Mouse (Mus musculus) midbrain, embryonic 13.5 days (tissue): ENCODE measurements around the gene Izumo4. TPM values are rescaled to one million over a fixed set of nuclear protein-coding genes. Genes with fewer than 3 reads are reported as not detected.

ENCODE experiments used
- ATAC-seq: fragments of 200-750 bp; cut with Nextera tagmentation; 2 replicates; pipeline ENCODE4 v1.8.0; 2017; ENCODE audit warnings: mild to moderate bottlenecking, moderate TSS enrichment, moderate library complexity
- H3K27ac ChIP-seq: fragments of 300-500 bp; sonication (generic); 2 replicates; pipeline ENCODE4 v1.5.1; 2015; ENCODE audit warnings: inconsistent platforms, mild to moderate bottlenecking, moderate library complexity
- H3K27me3 ChIP-seq: fragments of 300-500 bp; sonication (generic); 2 replicates; pipeline ENCODE4 v1.6.1; 2015; ENCODE audit warnings: mild to moderate bottlenecking, inconsistent platforms
- H3K36me3 ChIP-seq: fragments of 300-500 bp; sonication (generic); 2 replicates; pipeline ENCODE4 v1.6.1; 2015; ENCODE audit warnings: mild to moderate bottlenecking, inconsistent platforms
- H3K4me1 ChIP-seq: fragments of 300-500 bp; sonication (generic); replicated peaks from 2 replicates; pipeline ENCODE4 v1.6.1; 2015; ENCODE audit warnings: inconsistent platforms
- H3K4me2 ChIP-seq: fragments of 300-500 bp; sonication (generic); replicated peaks from 2 replicates; pipeline ENCODE4 v1.6.1; 2015; ENCODE audit warnings: moderate library complexity, mild to moderate bottlenecking, inconsistent platforms
- H3K4me3 ChIP-seq: fragments of 300-500 bp; sonication (generic); replicated peaks from 2 replicates; pipeline ENCODE4 v1.5.1; 2015; ENCODE audit warnings: mild to moderate bottlenecking, inconsistent platforms
- H3K9ac ChIP-seq: fragments of 300-500 bp; sonication (generic); replicated peaks from 2 replicates; pipeline ENCODE4 v1.6.1; 2015; ENCODE audit warnings: mild to moderate bottlenecking, inconsistent platforms
- H3K9me3 ChIP-seq: fragments of 300-500 bp; sonication (generic); 2 replicates; pipeline ENCODE4 v1.6.1; 2016; ENCODE audit warnings: mild to moderate bottlenecking, inconsistent platforms
- WGBS: fragments of 180-500 bp; shearing (Covaris S2); methylation state at CpG from one replicate; pipeline ENCODE4 v1.1.7; 2015; 5-methylcytosine and 5-hydroxymethylcytosine counted together
- polyA plus RNA-seq: library from polyadenylated mRNA; unstranded; fragments of >200 nt; fragmentation: Nextera tagmentation; extraction: Ambion mirVana; gene quantifications from 2 replicates; pipeline ENCODE4 v1.2.1, GENCODE M21; 2015

Izumo4 gene
- polyA plus RNA-seq, 1 experiment from 2014 or later, result 39.2 TPM

DNA sequence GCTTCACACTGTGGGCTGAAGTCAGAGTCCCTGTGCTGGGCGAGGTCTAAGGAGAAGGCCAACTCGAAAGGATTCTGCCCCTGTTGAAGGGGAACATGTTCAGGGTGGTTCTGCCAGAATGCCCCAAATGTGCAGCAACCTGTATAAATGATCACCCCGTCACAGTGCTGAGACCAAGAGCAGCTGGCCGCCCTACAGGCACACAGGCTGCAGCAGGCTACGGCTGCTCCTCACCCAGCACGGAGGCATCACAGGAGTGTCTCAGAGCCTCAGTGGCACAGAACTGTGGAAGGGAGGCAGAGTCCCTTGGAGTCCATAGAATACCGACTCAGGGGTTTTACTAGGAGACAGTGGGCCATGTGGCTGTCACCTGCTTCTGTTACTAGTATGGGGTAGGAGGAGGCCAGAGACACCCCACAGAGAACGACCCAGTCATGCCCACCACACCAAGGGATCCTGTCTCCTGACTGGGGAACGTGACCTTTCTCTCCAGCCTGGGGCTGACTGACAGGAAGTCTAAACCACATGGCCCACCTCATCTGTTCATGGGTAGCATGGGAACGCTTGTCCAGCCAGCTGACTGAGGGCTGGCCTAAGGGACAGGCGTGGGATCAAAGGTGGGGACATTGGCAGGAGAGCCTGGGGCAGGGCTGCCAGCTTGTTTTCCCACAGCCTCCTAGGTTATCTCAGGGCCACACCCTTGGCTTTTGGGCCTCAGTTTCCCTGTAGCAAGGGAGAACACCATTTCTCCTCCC, 29.9 kb upstream of the Izumo4 start:
- no peak overlapping the region for H3K4me3 ChIP-seq
- H3K27me3 ChIP-seq, result no peaks in the 10 kb centered on the region
- ATAC-seq, result no peak
- H3K27ac ChIP-seq, result no peak overlapping the region
- H3K36me3 ChIP-seq, result peaks cover 57% of the 10 kb centered on the region
- no peaks in the 10 kb centered on the region for H3K9me3 ChIP-seq
- peak overlapping the region; percentile 44; the same call in 1 of the 2 replicates for H3K9ac ChIP-seq
- H3K4me1 ChIP-seq, result peaks cover 43% of the 10 kb centered on the region
- 83% methylated on average over 11 of the region's 11 CpGs for WGBS
- H3K4me2 ChIP-seq, result no peak overlapping the region

DNA sequence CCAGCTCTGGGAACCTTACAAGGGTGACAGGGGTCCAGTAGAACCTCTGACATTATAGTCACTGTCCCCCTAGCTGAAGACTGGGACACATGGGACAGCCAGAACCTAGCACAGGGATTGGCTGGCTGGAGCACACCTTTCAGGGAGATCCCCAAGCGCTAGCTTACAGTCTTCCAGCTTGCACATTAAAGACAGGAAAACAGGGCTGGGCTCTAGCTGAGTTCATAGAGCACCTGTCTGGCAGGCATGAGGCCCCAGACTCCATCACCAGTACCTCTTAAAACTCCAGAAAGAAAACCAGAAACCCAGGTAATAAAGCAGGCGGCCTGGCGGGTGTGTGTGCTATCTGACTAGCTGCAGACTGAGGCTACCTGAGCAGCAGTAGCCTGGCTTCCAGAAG, 28.3 kb upstream of the Izumo4 start:
- Histone ChIP-seq H3K4me2 (peak overlapping the region; percentile 84), H3K27me3 (no peaks in the 10 kb centered on the region), H3K27ac (no peak overlapping the region), H3K9ac (peak overlapping the region; percentile 99), H3K36me3 (peaks cover 41% of the 10 kb centered on the region), H3K4me1 (peaks cover 59% of the 10 kb centered on the region), H3K9me3 (no peaks in the 10 kb centered on the region), H3K4me3 (peak overlapping the region; percentile 99)
- WGBS, result 93% methylated on average over 3 of the region's 3 CpGs
- no peak for ATAC-seq

DNA sequence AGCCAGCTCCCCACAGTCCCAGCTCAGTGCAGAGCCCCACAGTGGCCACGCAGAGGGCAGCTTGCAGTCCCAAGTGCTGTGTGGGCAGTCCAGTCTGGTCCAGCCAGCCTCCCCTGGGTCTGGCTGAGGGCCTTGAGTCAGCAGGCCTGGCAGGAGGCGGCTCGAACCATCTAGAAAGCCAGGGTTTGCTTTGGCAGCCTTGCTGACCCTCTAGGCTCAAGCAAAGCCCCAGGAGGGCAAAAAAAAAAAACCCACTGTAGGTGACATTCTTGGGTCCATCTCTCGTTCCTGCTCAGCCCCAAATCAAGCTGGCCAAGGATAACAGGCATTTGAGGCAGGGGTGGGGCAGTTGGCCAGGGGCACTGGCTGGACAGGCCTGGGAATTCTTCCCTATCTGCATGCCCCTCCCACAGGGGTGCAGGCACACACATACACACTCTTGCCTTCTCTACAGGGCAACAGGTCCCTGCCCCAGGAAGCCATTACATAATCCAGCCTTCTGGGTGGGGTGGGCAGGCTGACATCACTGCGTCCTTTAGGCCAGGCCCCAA, 27.7 kb upstream of the Izumo4 start:
- no peak for ATAC-seq
- 69% methylated on average over 5 of the region's 5 CpGs for WGBS
- no peak overlapping the region for H3K27ac ChIP-seq

DNA sequence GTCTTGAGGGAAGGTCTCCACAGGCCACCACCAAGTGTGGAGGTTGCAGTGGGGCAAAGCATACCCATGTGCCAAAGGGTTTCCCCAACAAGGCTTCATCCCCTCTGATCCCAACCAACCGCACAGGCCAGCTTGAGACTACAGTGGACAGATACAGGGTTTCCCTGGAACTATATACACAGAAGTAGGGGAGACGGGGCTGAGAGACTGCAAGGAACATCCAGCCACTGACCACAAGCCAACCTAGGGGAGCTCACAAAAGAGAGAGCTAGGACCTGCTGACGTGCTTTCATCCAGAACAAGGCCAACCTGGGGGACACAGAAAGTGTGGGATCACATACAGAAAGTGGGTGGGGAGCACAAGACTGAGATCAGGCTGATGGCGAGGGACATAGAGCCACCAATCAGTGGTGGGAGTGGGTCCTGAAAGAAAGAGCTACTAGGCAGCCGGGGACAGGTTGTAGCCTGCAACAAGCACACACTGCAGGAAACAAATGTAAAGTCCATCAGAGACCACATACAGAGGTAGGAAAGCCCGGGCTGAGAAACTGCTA, 27.1 kb upstream of the Izumo4 start:
- Histone ChIP-seq H3K27ac (peak overlapping the region; percentile 98), H3K9ac (peak overlapping the region; percentile 99), H3K4me1 (peaks cover 71% of the 10 kb centered on the region), H3K9me3 (no peaks in the 10 kb centered on the region), H3K36me3 (peaks cover 29% of the 10 kb centered on the region), H3K4me3 (peak overlapping the region; percentile 99), H3K27me3 (no peaks in the 10 kb centered on the region), H3K4me2 (peak overlapping the region; percentile 84)
- WGBS, result 17% methylated on average over 6 of the region's 6 CpGs
- no peak for ATAC-seq

More for the DNA sequence above, 27.7 kb upstream of the Izumo4 start:
- Histone ChIP-seq H3K9ac (peak overlapping the region; percentile 99), H3K4me1 (peaks cover 64% of the 10 kb centered on the region), H3K27me3 (no peaks in the 10 kb centered on the region), H3K36me3 (peaks cover 35% of the 10 kb centered on the region), H3K4me3 (peak overlapping the region; percentile 99), H3K4me2 (peak overlapping the region; percentile 84), H3K9me3 (no peaks in the 10 kb centered on the region)

DNA sequence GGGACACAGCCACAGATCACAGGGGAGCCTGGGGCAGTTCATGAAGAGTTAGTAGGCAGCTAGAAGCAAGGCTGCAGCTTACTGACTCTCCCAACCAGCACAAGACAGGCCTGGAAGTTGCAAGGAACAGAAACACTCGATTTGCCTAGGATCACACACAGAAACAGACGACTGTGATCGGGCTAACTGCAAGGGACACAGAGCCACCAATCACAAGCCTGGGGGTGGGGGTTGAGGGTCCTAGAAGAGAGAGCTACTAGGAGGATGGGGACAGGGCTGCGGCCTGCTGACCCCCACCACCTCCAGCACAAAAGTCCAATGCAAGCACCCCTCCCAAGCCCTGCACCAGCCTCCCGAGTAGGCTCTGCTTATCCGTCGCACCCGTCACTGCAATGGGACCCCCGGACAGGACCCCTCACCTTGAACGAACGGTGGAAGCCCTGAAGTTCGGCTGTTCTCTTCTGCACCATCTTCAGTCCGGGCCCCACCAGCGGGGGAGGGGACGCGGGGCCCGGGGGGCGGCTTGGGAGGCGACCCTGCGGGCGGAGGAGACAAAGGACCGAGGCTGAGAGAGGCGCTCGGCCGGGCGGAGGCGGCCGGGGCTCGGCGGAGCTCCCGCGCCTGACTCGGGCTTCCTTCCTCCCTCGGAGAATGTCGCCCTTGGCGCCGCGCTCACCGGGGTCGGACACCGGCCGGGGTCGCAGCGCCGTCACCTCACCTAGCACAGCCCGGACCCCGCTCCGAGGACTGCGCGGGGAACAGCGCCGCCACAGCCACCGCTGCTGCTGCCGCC, 26.4 kb upstream of the Izumo4 start:
- Histone ChIP-seq H3K27ac (peak overlapping the region; percentile 98), H3K4me2 (peak overlapping the region; percentile 84), H3K27me3 (no peaks in the 10 kb centered on the region), H3K36me3 (peaks cover 22% of the 10 kb centered on the region), H3K9me3 (no peaks in the 10 kb centered on the region), H3K9ac (peak overlapping the region; percentile 99), H3K4me3 (peak overlapping the region; percentile 99), H3K4me1 (peaks cover 71% of the 10 kb centered on the region)
- ATAC-seq, result peak; percentile 12
- WGBS, result 0% methylated on average over 54 of the region's 54 CpGs

DNA sequence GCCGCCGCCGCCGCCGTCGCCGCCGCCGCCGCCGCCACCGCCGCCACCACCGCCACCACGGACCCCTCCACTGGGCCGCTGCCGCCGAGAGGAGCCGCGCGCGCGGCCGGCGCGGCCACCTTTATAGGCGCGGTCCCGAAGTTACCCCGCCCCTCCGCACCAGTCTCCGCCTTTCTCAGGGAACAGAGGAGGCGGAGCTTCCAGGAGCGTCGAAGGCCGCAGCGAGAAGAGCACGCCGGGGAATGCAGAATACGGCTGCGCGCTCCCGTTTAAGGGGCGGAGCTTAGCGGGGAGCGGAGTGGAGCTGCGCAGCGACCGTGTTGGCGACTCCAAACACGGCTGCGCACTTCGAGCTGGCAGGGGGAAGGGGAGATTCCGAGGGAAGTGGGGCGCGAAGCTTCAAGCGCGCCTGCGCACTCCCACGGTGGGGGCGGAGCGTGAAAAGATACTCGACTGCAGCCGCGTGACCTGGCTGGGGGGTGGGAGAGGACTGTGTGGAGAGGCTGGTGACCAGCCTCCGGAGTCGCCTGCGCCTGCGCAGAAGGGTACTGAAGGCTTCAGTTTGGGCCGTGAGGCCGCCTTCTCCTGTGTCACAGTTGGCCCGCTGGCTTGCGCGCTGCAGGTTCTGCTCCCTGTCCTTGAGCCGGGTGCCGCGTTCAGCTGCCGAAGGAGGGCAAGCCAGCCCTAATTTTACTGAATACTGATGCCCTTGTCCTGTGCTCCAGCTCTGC, 25.6 kb upstream of the Izumo4 start:
- no peaks in the 10 kb centered on the region for H3K9me3 ChIP-seq
- H3K27me3 ChIP-seq, result no peaks in the 10 kb centered on the region
- peak overlapping the region; percentile 98 for H3K27ac ChIP-seq
- ATAC-seq, result peak; percentile 91
- peaks cover 14% of the 10 kb centered on the region for H3K36me3 ChIP-seq
- peak overlapping the region; percentile 99 for H3K4me3 ChIP-seq
- H3K4me1 ChIP-seq, result peaks cover 68% of the 10 kb centered on the region
- under 1% methylated on average over 68 of the region's 78 CpGs for WGBS
- peak overlapping the region; percentile 84 for H3K4me2 ChIP-seq
- peak overlapping the region; percentile 99 for H3K9ac ChIP-seq

DNA sequence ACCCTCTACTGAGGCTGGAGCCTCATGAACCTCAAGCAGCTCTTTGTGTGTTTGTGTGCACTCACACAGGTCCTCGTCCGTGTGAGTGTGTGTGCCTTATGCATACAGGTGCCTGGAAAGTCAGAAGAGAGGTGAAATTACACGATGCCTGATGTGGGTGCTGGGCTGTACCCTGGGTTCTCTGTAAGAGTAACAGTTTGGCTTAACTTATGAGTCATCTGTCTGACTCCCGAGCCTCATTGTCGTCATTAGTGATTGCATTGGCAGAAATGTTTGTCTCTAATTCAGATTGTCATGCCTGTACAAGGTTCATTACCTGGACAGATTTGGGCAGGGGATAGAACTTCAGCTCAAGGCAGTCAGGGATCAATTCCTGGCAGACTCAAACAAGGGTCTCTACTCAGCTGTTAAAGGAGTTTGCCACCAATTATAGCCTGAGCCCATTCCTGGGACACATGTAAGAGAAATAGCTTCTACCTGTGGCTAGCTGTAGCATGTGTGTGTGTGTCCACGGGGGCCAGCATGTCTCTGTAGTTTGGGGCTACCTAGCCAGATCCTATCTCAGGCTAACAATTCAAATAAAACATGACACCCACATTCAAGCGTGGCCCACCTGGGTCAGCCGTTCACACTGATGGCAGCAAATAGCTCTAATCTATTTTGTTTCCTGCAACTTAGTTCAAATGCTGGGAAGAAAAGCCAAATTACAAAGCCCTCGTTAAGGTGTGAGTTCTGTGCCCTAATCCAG, 24.7 kb upstream of the Izumo4 start:
- Histone ChIP-seq H3K4me2 (peak overlapping the region; percentile 84), H3K27me3 (no peaks in the 10 kb centered on the region), H3K9me3 (no peaks in the 10 kb centered on the region), H3K9ac (peak overlapping the region; percentile 82), H3K27ac (peak overlapping the region; percentile 98), H3K4me3 (peak overlapping the region; percentile 99), H3K36me3 (peaks cover 5% of the 10 kb centered on the region; the same call in 1 of the 2 replicates), H3K4me1 (peaks cover 63% of the 10 kb centered on the region)
- peak; percentile 4 for ATAC-seq
- WGBS, result 46% methylated on average over 9 of the region's 9 CpGs

DNA sequence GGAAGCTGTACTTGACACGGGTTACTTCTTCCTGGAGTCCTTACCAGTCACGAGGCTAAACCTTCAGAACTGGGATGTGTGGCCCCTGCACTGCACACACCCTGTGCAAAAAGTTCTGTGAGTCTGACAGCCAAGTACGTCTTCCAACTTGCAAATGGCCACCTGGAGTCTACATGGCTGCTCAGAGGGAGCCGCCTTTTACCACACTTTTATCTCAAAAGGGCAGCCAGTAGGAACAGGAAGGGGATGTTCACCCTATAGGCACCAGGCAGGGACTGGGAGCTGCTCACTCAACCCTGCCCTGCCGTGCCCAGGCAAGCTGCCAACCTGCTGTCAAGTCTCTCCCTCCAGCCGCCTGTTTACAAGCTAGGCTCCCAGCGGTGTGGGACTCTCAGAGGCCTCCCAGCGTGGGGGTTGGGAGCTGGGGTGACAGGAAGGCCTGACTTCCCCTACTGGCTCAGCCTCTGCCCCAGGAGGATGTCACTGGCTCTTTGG, 24.0 kb upstream of the Izumo4 start, which contains the start of gene Mknk2:
Gene Mknk2 (minus strand): TSS at position 171 of the 495 bp plus-strand sequence.
- H3K4me1 ChIP-seq, result peaks cover 56% of the 10 kb centered on the region
- WGBS, result 31% methylated on average over 8 of the region's 8 CpGs
- no peak; the same call in 1 of the 2 replicates for ATAC-seq

DNA sequence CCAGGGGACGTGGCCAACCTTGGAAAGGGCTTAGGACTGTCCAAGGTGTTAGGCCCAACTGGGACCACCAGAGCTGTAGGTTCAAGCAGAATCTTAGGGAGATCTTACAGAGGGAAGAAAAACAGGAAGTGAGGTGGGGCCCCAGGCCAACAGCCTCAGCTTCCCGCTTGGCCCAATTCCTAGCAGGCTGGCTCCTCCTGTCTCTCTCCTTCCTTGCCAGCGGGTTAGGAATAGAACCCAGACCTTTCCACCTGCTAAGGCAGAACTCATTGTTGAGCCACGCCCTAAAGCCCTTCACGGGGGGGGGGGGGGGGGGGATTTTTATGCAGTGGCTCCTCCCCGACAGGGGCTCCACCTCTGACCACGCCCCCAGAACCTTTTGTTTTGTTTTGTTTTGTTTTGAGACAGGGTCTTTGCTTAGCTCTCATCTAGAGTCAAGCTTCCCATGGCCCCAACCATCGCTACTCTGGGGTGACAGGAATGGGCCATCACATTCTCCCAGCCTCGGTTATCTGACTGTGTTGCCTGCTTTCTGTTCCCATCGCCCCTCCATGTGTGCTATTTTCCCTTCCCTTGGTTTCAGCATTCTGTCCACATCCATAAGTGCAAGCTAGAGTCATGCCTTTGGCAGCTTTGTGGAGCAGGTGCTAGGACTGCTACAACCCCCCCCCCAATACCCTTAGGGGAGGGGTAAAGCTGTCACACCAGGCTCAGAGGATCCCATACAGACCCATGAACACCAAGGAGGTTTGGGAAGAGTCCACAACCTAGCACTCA, 23.2 kb upstream of the Izumo4 start:
- Histone ChIP-seq H3K4me3 (no peak overlapping the region), H3K36me3 (peaks cover 12% of the 10 kb centered on the region), H3K9me3 (no peaks in the 10 kb centered on the region), H3K9ac (peak overlapping the region; percentile 82), H3K4me1 (peaks cover 48% of the 10 kb centered on the region), H3K27ac (peak overlapping the region; percentile 98), H3K27me3 (no peaks in the 10 kb centered on the region), H3K4me2 (no peak overlapping the region)
- no peak for ATAC-seq
- 60% methylated on average over 9 of the region's 10 CpGs for WGBS

More for the DNA sequence above, 24.0 kb upstream of the Izumo4 start, which contains the start of gene Mknk2:
- H3K27ac ChIP-seq, result peak within 1 kb of the TSS; percentile 98
- H3K9me3 ChIP-seq, result no peaks in the 10 kb centered on the region
- H3K27me3 ChIP-seq, result no peaks in the 10 kb centered on the region
- peak within 1 kb of the TSS; percentile 84 for H3K4me2 ChIP-seq
- H3K9ac ChIP-seq, result peak within 1 kb of the TSS; percentile 82
- peaks cover 5% of the 10 kb centered on the region for H3K36me3 ChIP-seq
- H3K4me3 ChIP-seq, result peak within 1 kb of the TSS; percentile 99
